Mouse (Mus musculus): ENCODE measurements around the gene Dgkd. TPM values are rescaled to one million over a fixed set of nuclear protein-coding genes. Genes with fewer than 3 reads are reported as not detected.

Gene Dgkd
- polyA plus RNA-seq, 1 experiment: 109 TPM

DNA sequence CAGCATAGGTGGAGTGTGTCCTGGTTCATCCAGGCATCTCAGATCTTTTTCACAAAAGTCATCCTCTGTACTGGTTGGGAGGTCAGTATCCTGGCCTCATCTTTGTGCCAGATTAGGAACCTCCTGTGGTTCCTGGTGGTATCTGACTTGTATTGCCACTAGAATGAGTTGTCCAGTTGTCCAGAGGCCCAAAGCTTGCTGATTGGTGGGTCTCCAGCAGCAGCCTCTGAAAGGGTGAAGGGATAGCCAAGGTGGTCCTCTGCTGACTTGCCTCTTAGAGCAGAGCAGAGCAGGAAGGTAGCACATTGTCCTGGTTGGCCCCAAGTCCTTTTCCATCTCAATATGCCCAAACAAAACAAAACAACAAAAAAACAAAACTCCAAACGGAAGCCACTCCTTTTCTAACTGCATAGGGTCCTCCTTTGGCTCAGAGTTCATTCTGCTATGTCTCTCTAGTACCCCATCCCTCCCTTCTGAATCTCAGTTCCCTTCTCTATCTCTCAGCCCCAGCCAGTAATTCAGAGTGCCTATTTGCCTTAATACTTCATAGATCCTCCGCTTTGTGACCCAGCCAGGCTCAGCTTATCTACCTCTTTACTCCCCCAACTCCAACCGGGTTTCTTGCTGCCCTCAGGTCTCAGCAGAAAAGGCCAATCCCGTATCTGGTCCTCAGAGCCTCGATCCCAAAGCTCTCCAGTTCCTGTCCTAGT is 851 bp upstream of the Dgkd start:
- H3K4me3 ChIP-seq (replicated peaks; ENCODE audit: insufficient read depth, low read depth, low read length): peak overlapping the region; percentile 63
- DNase-seq: no peak
- WGBS: 26% methylated on average over 5 of the region's 5 CpGs
- no peaks in the 10 kb centered on the region for H3K27me3 ChIP-seq (ENCODE audit: control insufficient read depth, insufficient read depth, low read length)
- H3K27ac ChIP-seq (ENCODE audit: insufficient read depth, low read length): peak overlapping the region; percentile 15; the same call in 1 of the 2 replicates
- TF ChIP-seq CTCF (IDR thresholded peaks at IDR 0.05; ENCODE audit: borderline replicate concordance, insufficient read depth, low read depth, low read length) (no peak), POLR2A (IDR thresholded peaks at IDR 0.05; ENCODE audit: borderline replicate concordance, insufficient read depth, low read length) (no peak)
- H3K4me1 ChIP-seq (ENCODE audit: control insufficient read depth, insufficient read depth, low read length): peaks cover 13% of the 10 kb centered on the region

DNA sequence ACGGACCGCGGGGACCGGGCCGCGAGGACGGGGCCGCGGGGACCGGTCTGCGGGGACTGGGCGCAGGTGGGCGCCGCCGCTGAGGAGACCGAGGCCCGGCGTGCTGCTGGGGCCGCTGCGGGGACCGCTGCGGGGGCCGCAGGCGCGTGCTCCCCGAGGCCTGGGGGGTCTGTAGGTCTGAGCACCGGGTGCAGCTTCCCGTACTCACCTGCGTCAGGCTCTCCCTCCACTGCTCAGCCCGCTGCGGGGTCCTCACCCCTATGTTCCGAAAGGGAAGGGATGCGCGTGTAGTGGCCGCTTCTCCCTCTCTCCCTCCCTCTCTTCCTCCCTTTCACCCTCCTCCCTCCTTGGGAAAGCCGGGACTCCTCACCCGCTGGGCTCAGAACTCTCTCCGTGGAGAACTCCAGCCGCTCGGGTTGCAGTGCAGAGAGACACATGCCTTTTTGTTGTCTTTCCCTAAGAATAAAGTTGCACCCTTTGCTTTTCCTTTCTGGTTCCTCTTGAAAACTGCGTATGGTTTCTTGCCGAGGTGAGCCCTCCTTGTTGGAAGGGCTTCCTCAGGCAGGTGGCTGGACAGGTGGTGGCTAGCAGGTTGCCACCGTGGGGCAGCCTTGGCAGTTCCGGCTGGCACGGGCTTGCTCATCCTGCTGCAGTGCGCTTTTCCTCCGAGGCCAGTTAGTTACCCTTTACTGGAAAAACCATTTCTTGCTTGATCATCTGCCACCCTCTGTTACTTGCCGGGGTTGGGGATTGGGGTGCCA is 694 bp downstream of the Dgkd start:
- Histone ChIP-seq H3K27me3 (ENCODE audit: control insufficient read depth, insufficient read depth, low read length) (no peaks in the 10 kb centered on the region), H3K27ac (ENCODE audit: insufficient read depth, low read length) (peak overlapping the region; percentile 99), H3K4me1 (ENCODE audit: control insufficient read depth, insufficient read depth, low read length) (peaks cover 14% of the 10 kb centered on the region), H3K4me3 (replicated peaks; ENCODE audit: insufficient read depth, low read depth, low read length) (peak overlapping the region; percentile 97)
- WGBS: under 1% methylated on average over 48 of the region's 48 CpGs
- peak; percentile 19; the same call in 1 of the 2 replicates for TF ChIP-seq CTCF (IDR thresholded peaks at IDR 0.05; ENCODE audit: borderline replicate concordance, insufficient read depth, low read depth, low read length)
- TF ChIP-seq POLR2A (IDR thresholded peaks at IDR 0.05; ENCODE audit: borderline replicate concordance, insufficient read depth, low read length): peak; percentile 38; the same call in 1 of the 2 replicates
- peak; percentile 98 for DNase-seq

DNA sequence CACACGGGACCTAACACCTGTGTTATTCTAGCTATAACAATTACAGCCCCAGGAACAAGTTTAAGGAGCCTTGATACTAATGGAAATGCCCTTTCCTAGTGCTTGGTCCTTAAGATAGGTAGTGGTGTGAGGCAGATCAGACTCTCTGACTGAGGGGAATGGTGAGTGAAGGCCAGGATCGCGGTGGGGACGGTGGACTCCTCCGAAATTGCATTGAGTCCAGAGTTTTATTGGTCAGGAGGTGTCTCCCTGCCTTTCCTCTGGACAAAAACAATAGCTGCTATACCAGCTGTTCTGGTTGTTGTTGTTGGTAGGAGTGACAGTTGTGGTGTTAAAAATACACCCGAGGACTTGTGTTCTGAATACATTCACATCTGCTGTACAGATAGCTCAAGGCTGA is 1.3 kb downstream of the Dgkd start:
- WGBS: 2% methylated on average over 6 of the region's 6 CpGs
- TF ChIP-seq CTCF (IDR thresholded peaks at IDR 0.05; ENCODE audit: borderline replicate concordance, insufficient read depth, low read depth, low read length) (no peak), POLR2A (IDR thresholded peaks at IDR 0.05; ENCODE audit: borderline replicate concordance, insufficient read depth, low read length) (no peak)
- no peak for DNase-seq
- Histone ChIP-seq H3K27me3 (ENCODE audit: control insufficient read depth, insufficient read depth, low read length) (no peaks in the 10 kb centered on the region), H3K27ac (ENCODE audit: insufficient read depth, low read length) (peak overlapping the region; percentile 99), H3K4me1 (ENCODE audit: control insufficient read depth, insufficient read depth, low read length) (peaks cover 13% of the 10 kb centered on the region), H3K4me3 (replicated peaks; ENCODE audit: insufficient read depth, low read depth, low read length) (peak overlapping the region; percentile 97)

DNA sequence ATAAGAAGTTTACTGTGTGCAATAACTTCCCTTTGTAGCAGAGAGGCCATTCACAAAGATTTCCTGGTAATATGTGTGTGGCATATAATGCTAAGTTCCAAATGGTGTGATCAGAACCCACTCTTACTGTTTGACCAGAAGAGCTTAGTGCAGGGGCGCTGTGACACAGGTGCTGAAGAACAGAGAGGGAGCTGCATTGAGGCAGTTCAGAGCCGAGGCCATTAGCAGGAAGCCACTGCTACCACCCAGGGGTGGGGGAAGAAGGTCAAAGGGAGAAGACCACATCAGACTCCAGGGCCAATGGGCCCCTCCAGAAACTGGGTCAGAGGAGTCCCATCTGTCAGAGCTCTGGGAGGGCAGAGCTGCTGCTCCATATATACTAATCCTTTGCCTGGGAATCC is 1.8 kb downstream of the Dgkd start:
- peak overlapping the region; percentile 97 for H3K4me3 ChIP-seq (replicated peaks; ENCODE audit: insufficient read depth, low read depth, low read length)
- H3K4me1 ChIP-seq (ENCODE audit: control insufficient read depth, insufficient read depth, low read length): peaks cover 13% of the 10 kb centered on the region
- peak; percentile 60 to 67 for DNase-seq
- 9% methylated on average over 2 of the region's 2 CpGs for WGBS
- no peak for TF ChIP-seq CTCF (IDR thresholded peaks at IDR 0.05; ENCODE audit: borderline replicate concordance, insufficient read depth, low read depth, low read length)
- TF ChIP-seq POLR2A (IDR thresholded peaks at IDR 0.05; ENCODE audit: borderline replicate concordance, insufficient read depth, low read length): no peak
- H3K27me3 ChIP-seq (ENCODE audit: control insufficient read depth, insufficient read depth, low read length): no peaks in the 10 kb centered on the region
- H3K27ac ChIP-seq (ENCODE audit: insufficient read depth, low read length): peak overlapping the region; percentile 99

DNA sequence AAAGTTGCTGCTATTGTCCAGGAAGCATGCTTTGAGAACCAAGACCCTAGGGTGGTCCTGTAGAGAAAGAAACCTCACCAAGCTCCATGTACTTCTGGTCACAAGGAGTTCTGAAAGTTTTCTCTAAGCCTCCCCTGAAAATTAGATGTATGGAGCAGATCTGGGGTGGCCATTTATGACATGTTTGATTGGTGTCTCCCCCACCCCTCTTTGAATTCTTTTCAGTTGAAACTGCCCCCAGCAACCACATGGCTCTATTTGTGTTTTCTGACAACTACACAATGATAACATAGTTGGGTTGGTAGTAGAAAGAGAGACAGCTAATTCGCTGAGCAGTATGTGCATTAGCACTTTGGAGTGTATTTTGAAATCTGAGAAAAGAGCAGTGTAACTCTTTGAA is 2.4 kb downstream of the Dgkd start:
- H3K27me3 ChIP-seq (ENCODE audit: control insufficient read depth, insufficient read depth, low read length): no peaks in the 10 kb centered on the region
- 23% methylated on average over 1 of the region's 1 CpGs for WGBS
- no peak for DNase-seq
- H3K4me1 ChIP-seq (ENCODE audit: control insufficient read depth, insufficient read depth, low read length): peaks cover 9% of the 10 kb centered on the region
- TF ChIP-seq POLR2A (IDR thresholded peaks at IDR 0.05; ENCODE audit: borderline replicate concordance, insufficient read depth, low read length) (no peak), CTCF (IDR thresholded peaks at IDR 0.05; ENCODE audit: borderline replicate concordance, insufficient read depth, low read depth, low read length) (no peak)
- H3K4me3 ChIP-seq (replicated peaks; ENCODE audit: insufficient read depth, low read depth, low read length): peak overlapping the region; percentile 97
- peak overlapping the region; percentile 99 for H3K27ac ChIP-seq (ENCODE audit: insufficient read depth, low read length)

DNA sequence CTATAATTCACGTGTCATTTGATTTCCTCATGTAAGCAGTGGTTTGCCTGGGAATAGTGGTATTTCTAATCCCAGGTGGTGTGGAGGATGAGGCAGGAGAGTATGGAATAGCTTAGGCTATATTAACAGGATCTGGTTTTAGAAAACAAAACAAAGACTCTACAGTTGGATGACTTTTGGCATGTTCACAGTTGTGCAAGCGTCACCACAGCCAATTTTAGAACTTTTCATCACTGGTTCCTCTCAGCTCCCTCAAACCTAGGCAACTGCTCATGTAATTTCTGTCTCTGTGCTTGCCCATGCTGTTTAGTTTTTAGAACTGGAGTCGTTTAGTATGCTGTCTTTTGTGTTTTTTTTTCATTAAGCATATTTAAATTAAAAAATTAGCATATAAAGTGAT is 3.7 kb downstream of the Dgkd start:
- 15% methylated on average over 3 of the region's 3 CpGs for WGBS
- TF ChIP-seq CTCF (IDR thresholded peaks at IDR 0.05; ENCODE audit: borderline replicate concordance, insufficient read depth, low read depth, low read length) (no peak), POLR2A (IDR thresholded peaks at IDR 0.05; ENCODE audit: borderline replicate concordance, insufficient read depth, low read length) (no peak)
- Histone ChIP-seq H3K27me3 (ENCODE audit: control insufficient read depth, insufficient read depth, low read length) (no peaks in the 10 kb centered on the region), H3K4me3 (replicated peaks; ENCODE audit: insufficient read depth, low read depth, low read length) (no peak overlapping the region), H3K27ac (ENCODE audit: insufficient read depth, low read length) (no peak overlapping the region), H3K4me1 (ENCODE audit: control insufficient read depth, insufficient read depth, low read length) (peaks cover 8% of the 10 kb centered on the region)
- no peak for DNase-seq

DNA sequence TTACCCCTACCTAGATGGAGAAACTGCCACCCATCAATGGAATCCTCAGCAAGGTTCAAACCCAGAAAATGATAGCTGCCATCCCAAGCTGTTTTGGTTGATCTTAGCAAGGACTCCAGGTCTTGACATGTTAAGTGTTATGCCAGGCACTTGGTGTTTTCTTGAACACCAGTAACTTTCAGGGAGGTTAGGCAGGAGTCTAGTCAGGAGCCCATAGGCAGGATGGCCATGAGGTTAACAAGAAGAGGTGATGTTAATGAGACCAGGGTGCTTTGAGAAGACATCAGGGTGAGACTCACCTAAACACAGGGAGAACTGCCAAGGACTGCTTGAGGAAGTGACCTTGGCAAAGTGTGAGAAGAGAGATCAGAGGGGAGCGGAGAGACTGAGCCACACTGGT is 4.9 kb downstream of the Dgkd start:
- DNase-seq: no peak
- Histone ChIP-seq H3K4me3 (replicated peaks; ENCODE audit: insufficient read depth, low read depth, low read length) (peak overlapping the region; percentile 14), H3K27ac (ENCODE audit: insufficient read depth, low read length) (no peak overlapping the region), H3K27me3 (ENCODE audit: control insufficient read depth, insufficient read depth, low read length) (no peaks in the 10 kb centered on the region), H3K4me1 (ENCODE audit: control insufficient read depth, insufficient read depth, low read length) (peaks cover 18% of the 10 kb centered on the region)
- TF ChIP-seq CTCF (IDR thresholded peaks at IDR 0.05; ENCODE audit: borderline replicate concordance, insufficient read depth, low read depth, low read length) (no peak), POLR2A (IDR thresholded peaks at IDR 0.05; ENCODE audit: borderline replicate concordance, insufficient read depth, low read length) (no peak)
- 31% methylated on average over 1 of the region's 1 CpGs for WGBS
